Mouse (Mus musculus) thymus, adult 2 months (tissue): ENCODE results near the gene Caln1.

Source experiments
- CTCF ChIP-seq: fragments of 200-500 bp; IDR thresholded peaks from 2 replicates; pipeline ENCODE4 v1.5.1; 2012; ENCODE audit warnings: mild to moderate bottlenecking, control low read depth, low read length, moderate library complexity, borderline replicate concordance; ENCODE audit not compliant: control insufficient read depth, poor library complexity, insufficient read depth; ENCODE audit errors: extremely low read depth
- POLR2A ChIP-seq: fragments of 200-500 bp; IDR thresholded peaks from 2 replicates; pipeline ENCODE4 v1.6.1; 2012; ENCODE audit warnings: mild to moderate bottlenecking, low read length, control low read depth, moderate library complexity; ENCODE audit not compliant: control insufficient read depth, poor library complexity, insufficient read depth; ENCODE audit errors: extremely low read depth

- TF ChIP-seq POLR2A (no peak), CTCF (no peak)
These were observed 332.5 kb downstream of the Caln1 start for GRCm38 (mm10) chr5:130701777-130702176.
